Mouse (Mus musculus) MN1 (cell line): ENCODE measurements around the gene Gm11042.

Source experiments
- DNase-seq: peaks from one replicate; pipeline ENCODE4 v3.0.0-alpha.2; 2016; ENCODE audit warnings: low spot score

The Gm11042 gene

GRCm38 (mm10) chr12:74284020-74284684, 32.0 kb downstream of the Gm11042 start:
- no peak for DNase-seq

- no peak for DNase-seq
These were observed 33.3 kb downstream of the Gm11042 start for GRCm38 (mm10) chr12:74282846-74283245.

DNA sequence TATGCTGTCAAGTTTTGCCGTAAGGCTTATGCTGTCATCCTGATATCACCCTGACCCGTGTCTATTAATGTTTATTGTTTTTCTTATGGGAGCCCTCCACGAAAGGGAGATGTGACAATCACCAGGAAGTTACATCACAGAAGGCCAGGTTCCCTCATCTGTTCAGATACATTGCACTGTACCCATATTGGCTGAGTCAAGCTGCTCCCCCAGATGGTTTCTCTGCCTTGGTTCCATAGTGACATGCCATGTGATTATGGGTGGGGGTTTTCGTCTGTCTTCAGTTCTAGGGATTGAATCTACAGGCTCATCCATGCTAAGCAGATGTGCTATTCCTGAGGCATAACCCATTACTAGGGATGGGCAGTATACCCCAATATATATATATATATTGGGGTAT, 34.8 kb downstream of the Gm11042 start:
- no peak for DNase-seq

- DNase-seq = no peak
These were observed 38.9 kb downstream of the Gm11042 start for GRCm38 (mm10) chr12:74277265-74277664.

DNA sequence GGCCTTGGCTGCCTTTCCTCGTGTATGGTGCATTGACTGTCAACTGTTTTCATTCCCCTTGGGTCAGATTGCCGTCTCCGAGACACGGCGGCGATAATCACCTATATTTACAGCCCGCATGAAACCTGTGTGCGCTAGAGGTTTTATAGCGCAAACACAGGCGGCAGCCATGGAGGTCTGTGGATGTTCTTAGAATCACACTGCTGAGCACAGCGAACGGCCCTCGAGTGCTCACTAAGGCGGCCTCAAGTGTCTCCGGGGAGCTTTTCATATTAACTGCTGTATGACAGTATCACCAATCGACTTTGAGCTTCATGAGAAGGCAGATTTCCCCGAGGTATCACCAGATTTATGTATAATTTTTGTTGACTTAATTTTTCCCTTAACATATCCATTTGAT, 43.6 kb downstream of the Gm11042 start:
- no peak for DNase-seq

GRCm38 (mm10) chr12:74268644-74269285, 47.4 kb downstream of the Gm11042 start:
- no peak for DNase-seq

DNA sequence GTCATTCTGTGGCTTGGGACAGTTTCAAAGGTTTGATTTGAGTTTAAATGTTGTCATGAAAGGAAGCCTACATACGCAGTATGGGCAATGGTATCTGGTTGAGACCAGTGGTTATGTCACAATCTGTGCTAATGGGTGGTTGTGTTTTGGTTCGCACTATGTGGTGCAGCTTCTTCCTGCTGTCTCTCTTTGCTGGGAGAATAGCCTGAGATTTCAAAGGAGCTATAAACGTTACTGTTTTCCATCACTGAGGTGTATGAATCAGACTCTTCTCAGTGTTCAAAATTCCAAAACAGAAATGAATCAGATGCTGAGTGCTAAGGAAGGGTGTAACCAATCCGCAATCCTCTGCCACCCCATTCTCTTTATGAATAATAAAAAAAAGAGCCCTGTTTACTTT, 49.1 kb downstream of the Gm11042 start:
- no peak for DNase-seq
